In genomic region chr4:83990126-83990989, GRCm38 (mm10) we compare ENCODE assay signal across 13 mouse cellular contexts.
DNase-seq lines count a peak whose midpoint lies in the region; ATAC-seq and TF ChIP-seq lines count a peak whose summit lies in the region.
"Had no signal": no experiment of that assay in that cellular context is flagged by ENCODE, and none has a peak within 500 bp of the region (broad histone marks: within the 10 kb centered on the region; RNA-seq: fewer than 3 reads in every experiment).

No protein-coding gene starts in this region.

- TF ChIP-seq CTCF in kidney, postnatal 0 days (IDR thresholded peaks at IDR 0.05; ENCODE audit: low read depth) = no peak

- peak; percentile 72 for DNase-seq in kidney, postnatal 0 days (ENCODE audit: low spot score)
- no peak for DNase-seq in kidney, postnatal 25 days
- DNase-seq in adipocyte (ENCODE audit: low spot score) = peak; percentile 59
- no peak for DNase-seq in frontal cortex, postnatal 10 days (ENCODE audit: low spot score in 2 of 2)
- DNase-seq in spleen, postnatal 4 days (ENCODE audit: low spot score in 2 of 2) = no peak
- DNase-seq: adrenal gland, adult 8-10 months; cerebellum, adult 2 months; kidney, adult 9 months; left cerebral cortex, postnatal 4 days; thymus, adult 2 months had no signal

- no peak overlapping the region for H3K4me3 ChIP-seq in kidney, postnatal 0 days (replicated peaks; ENCODE audit: low read depth, low read length)
- no peak overlapping the region for H3K4me3 ChIP-seq in embryonic facial prominence, embryonic 12.5 days
- H3K4me3 ChIP-seq in limb, embryonic 13.5 days = no peak overlapping the region

- no peaks in the 10 kb centered on the region for H3K27me3 ChIP-seq in kidney, postnatal 0 days (ENCODE audit: insufficient read depth, low read length)
- no peaks in the 10 kb centered on the region for H3K27me3 ChIP-seq in embryonic facial prominence, embryonic 12.5 days
- no peaks in the 10 kb centered on the region for H3K27me3 ChIP-seq in limb, embryonic 13.5 days

- no peaks in the 10 kb centered on the region for H3K9me3 ChIP-seq in kidney, postnatal 0 days (replicated peaks; ENCODE audit: low read length)
- H3K9me3 ChIP-seq in embryonic facial prominence, embryonic 12.5 days = no peaks in the 10 kb centered on the region
- H3K9me3 ChIP-seq in limb, embryonic 13.5 days = no peaks in the 10 kb centered on the region

- no peak overlapping the region for H3K9ac ChIP-seq in kidney, postnatal 0 days (ENCODE audit: low read depth, low read length)
- no peak overlapping the region for H3K9ac ChIP-seq in embryonic facial prominence, embryonic 12.5 days
- no peak overlapping the region; the same call in 1 of the 2 replicates for H3K9ac ChIP-seq in limb, embryonic 13.5 days

- no peak for ATAC-seq in kidney, postnatal 0 days (replicated peaks; ENCODE audit: low FRiP score, low read depth)
- no peak for ATAC-seq in embryonic facial prominence, embryonic 12.5 days (ENCODE audit: insufficient number of reproducible peaks, insufficient read depth, low FRiP score, low TSS enrichment)
- peak; percentile 13; the same call in 1 of the 2 replicates for ATAC-seq in limb, embryonic 13.5 days (ENCODE audit: low FRiP score, low read depth)

- WGBS in kidney, postnatal 0 days = 49% methylated on average over 13 of the region's 13 CpGs
- 41% methylated on average over 13 of the region's 13 CpGs for WGBS in embryonic facial prominence, embryonic 12.5 days
- WGBS in limb, embryonic 13.5 days = 40% methylated on average over 13 of the region's 13 CpGs

- H3K4me2 ChIP-seq in kidney, postnatal 0 days (ENCODE audit: low read length) = no peak overlapping the region
- H3K4me2 ChIP-seq in embryonic facial prominence, embryonic 12.5 days (replicated peaks) = no peak overlapping the region
- no peak overlapping the region for H3K4me2 ChIP-seq in limb, embryonic 13.5 days (replicated peaks)

- H3K27ac ChIP-seq in kidney, postnatal 0 days = no peak overlapping the region
- H3K27ac ChIP-seq in embryonic facial prominence, embryonic 12.5 days = peak overlapping the region; percentile 64
- peak overlapping the region; percentile 78 for H3K27ac ChIP-seq in limb, embryonic 13.5 days

- no peaks in the 10 kb centered on the region for H3K36me3 ChIP-seq in kidney, postnatal 0 days (ENCODE audit: insufficient read depth, low read length)
- no peaks in the 10 kb centered on the region for H3K36me3 ChIP-seq in embryonic facial prominence, embryonic 12.5 days
- H3K36me3 ChIP-seq in limb, embryonic 13.5 days = no peaks in the 10 kb centered on the region
- H3K36me3 ChIP-seq: G1E had no signal

- H3K4me1 ChIP-seq in kidney, postnatal 0 days (replicated peaks; ENCODE audit: insufficient read depth, low read length) = peaks cover 2% of the 10 kb centered on the region; the same call in 1 of the 2 replicates
- H3K4me1 ChIP-seq in embryonic facial prominence, embryonic 12.5 days = peaks cover 35% of the 10 kb centered on the region; the same call in 1 of the 2 replicates
- peaks cover 51% of the 10 kb centered on the region for H3K4me1 ChIP-seq in limb, embryonic 13.5 days

Comparison
In these comparisons a context has a peak if more than half of its experiments do, and no peak if none do; other contexts are left out.
1. DNase-seq: peak in kidney, postnatal 0 days (single experiment) and adipocyte (single experiment); none in kidney, postnatal 25 days (0 of 2), frontal cortex, postnatal 10 days (0 of 2) and spleen, postnatal 4 days (0 of 2).